Mouse (Mus musculus) Patski (cell line): ENCODE measurements at regions not wholly inside any gene's neighbourhood (a gene's known extent, or its start where the extent isn't known, plus 50 kb on each side); places are given as distances from the start of the nearest gene placed in this dataset.
A peak's percentile ranks its signal among the peaks of the same experiment; 100 is the strongest.

Experiments
- ATAC-seq: fragments of 100-300 bp; one replicate; pipeline ENCODE4 v1.8.0; 2021
- CTCF ChIA-PET: fragments of 350-600 bp; sonication (Branson Sonifier 250); formaldehyde crosslinking; loops from one replicate; lab custom pipeline; 2022; ENCODE audit warnings: inconsistent platforms; lab: Charles Lee
- POLR2A ChIA-PET: fragments of 350-600 bp; sonication (Branson Sonifier 250); formaldehyde crosslinking; loops from one replicate; lab custom pipeline; 2022; ENCODE audit warnings: antibody characterized with exemption, inconsistent platforms; lab: Charles Lee
- DNase-seq: peaks from one replicate; pipeline ENCODE4 v3.0.0-alpha.2; 2011; ENCODE audit warnings: low read depth, low spot score
- H3K27me3 ChIP-seq: fragments of 371-371 bp; one replicate; pipeline ENCODE4 v1.5.1; 2021
- CTCF ChIP-seq: fragments of 100-300 bp; IDR thresholded peaks from one replicate; pipeline ENCODE4 v1.5.1; 2021
- in situ Hi-C: fragments of 300-500 bp; cut with MboI; formaldehyde crosslinking; loops from 3 replicates; pipeline ENCODE4 v1.11.1; 2018; ENCODE audit warnings: low pct_unique_long_range_greater_than_20kb, mixed read lengths

DNA sequence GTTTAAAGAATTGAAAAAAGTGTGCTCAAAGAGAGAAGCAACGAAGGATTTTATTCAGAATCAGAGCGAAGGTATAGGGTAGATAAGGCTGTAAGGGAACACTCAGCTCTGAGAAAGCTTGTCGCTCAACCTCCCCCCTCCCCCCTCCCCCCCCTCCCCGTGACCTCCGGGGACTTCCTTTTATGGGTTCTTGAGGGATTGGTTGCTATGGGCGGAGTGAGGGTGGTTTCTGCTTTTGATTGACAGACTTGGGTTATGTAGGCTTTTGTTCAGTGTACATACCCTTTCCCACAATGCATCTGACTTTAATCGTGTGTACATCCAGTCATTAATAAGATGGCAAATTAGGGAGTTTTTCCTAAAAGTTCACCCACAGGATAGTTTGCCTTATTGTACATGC is 84.4 kb upstream of the Card11 start:
- no peak for TF ChIP-seq CTCF
- DNase-seq (no peak), ATAC-seq (no peak)
- ChIA-PET POLR2A (no interaction called here), CTCF (interaction anchor here (1.1 kb wide), 1 partner anchor 9 kb away, joined by 4 read pairs; no protein-coding TSS in a partner anchor)
- in situ Hi-C loops = no loop called here
- H3K27me3 ChIP-seq = peaks cover 3% of the 10 kb centered on the region

DNA sequence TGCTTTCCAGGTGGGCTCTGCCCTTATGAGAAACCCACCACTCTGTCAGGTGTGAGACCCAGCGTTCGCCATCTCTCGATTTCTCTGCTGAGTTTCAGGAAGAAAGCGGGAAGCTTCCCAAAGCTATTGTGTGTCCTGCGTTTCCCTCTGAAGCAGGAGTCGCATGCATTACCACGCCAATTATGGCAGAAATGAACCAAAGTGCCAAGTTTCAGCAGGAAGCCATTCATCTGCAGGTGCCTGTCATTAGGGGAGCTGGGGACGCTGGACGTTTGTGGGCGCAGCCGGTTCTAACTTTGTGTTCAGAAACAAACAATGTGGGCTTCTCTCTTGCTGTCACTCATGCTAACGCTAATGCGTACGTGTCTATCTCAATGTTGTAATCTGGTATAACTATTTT is 91.3 kb upstream of the Card11 start:
- DNase-seq (no peak), ATAC-seq (no peak)
- TF ChIP-seq CTCF = no peak
- H3K27me3 ChIP-seq = no peaks in the 10 kb centered on the region
- ChIA-PET POLR2A (no interaction called here), CTCF (no interaction called here)
- in situ Hi-C loops = no loop called here

DNA sequence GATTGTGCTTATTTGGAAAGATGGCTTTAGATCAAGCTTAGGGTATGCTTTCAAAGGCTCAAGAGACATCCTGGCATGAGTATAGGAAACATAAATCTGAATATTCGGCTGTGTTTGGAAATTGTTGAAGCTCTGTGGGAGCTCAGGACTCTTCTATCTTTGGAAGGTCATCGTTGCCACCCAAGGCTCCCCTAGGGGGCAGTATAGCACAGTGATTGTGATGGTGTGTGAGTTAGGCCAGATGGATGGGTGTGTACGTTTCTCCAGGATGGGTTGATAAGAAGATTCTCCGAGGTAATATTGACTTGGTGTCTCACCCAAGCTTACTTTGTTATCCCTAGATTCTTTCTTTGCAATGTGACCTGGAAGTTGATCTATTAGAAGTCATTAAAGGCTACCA is 93.3 kb upstream of the Card11 start:
- in situ Hi-C loops = no loop called here
- CTCF ChIA-PET = interaction anchor here (0.9 to 1.5 kb wide), 8 partner anchors 9 to 1226 kb away, joined by 3 to 5 read pairs (median 3); no protein-coding TSS in a partner anchor
- TF ChIP-seq CTCF = peak; percentile 90

DNA sequence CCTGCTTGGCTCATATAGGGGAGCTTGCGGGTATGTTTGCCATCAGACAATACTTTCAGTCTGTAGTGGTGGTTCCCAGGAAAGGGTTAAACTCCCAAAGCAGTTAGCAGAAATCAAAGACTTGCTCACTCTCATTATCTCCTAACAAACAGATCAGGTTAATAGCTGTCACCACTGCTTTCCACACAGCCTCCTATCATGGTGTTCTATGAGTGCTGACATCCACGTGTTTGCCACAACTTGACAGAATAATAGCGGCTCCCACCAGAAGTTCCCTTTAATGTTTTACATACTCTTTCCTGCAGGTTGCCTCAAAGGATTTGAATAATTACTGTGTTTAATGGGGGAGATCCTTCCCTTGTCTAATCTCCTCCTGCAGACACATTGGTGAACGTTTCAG is 97.5 kb upstream of the Card11 start:
- CTCF ChIA-PET = no interaction called here
- ATAC-seq (no peak), DNase-seq (no peak)
- no peak for TF ChIP-seq CTCF
- POLR2A ChIA-PET = no interaction called here
- in situ Hi-C loops = loop anchor here (5.0 kb wide), 1 partner anchor 1219 kb away; no protein-coding TSS in a partner anchor
- peaks cover 3% of the 10 kb centered on the region for H3K27me3 ChIP-seq

More for the DNA sequence above, 93.3 kb upstream of the Card11 start:
- POLR2A ChIA-PET = interaction anchor here (0.6 kb wide), 1 partner anchor 788 kb away, joined by 3 read pairs; no protein-coding TSS in a partner anchor
- DNase-seq = no peak
- H3K27me3 ChIP-seq = no peaks in the 10 kb centered on the region
- no peak for ATAC-seq

DNA sequence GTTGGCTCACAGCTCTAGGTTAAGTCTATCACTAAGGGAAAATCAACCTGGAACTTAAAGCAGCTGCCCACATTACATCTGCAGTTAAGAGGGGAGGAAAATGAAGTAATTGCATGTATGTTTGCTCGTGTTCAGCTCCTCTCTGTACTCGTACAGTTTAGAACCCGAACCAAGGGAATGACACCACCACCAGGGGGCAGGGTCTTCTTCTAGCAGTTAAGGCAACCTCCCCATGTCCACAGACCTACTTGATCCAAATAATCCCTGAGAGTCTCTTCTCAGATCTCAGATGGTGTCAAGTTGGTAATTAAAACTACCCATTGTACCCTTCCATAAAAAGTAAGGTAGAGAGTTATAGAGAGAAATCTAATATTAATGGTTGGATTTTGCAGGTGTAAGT is 111.3 kb upstream of the Card11 start:
- DNase-seq (no peak), ATAC-seq (no peak)
- peak; percentile 45 for TF ChIP-seq CTCF
- in situ Hi-C loops = no loop called here
- POLR2A ChIA-PET = no interaction called here
- H3K27me3 ChIP-seq = no peaks in the 10 kb centered on the region
- CTCF ChIA-PET = no interaction called here

DNA sequence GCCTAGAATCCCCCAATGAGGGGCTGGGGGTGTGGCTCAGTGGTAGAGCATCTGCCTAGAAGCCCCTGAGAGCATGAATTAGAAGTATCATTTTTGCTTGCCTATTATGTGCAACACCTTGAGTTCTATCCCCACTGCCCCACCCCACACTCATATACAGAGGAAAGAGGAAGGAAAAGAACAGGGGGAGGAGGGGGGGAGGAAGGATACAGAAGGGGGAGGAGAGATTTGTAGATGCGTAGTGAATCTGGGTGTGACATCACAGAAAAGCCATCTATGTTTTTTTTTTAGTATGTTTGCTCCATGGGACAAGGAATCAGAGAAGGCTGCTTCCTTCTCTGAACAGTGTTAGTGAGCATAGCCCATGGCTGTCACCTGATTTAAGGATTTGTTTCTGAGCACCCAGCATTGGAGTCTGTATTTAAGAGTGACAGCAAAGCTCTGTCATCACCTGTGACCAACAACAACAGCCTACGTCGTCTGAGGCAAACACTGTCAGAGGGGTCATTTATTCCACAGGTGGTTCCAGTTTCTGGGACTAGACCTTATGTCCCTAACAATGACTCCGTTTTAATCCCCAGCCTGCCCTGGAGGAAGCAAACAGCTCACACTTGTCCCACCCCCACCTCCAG is 115.0 kb upstream of the Card11 start:
- POLR2A ChIA-PET = interaction anchor here (0.6 kb wide), 1 partner anchor 988 kb away, joined by 5 read pairs; no protein-coding TSS in a partner anchor
- no peaks in the 10 kb centered on the region for H3K27me3 ChIP-seq
- DNase-seq (no peak), ATAC-seq (no peak)
- in situ Hi-C loops = no loop called here
- no peak for TF ChIP-seq CTCF
- CTCF ChIA-PET = no interaction called here

DNA sequence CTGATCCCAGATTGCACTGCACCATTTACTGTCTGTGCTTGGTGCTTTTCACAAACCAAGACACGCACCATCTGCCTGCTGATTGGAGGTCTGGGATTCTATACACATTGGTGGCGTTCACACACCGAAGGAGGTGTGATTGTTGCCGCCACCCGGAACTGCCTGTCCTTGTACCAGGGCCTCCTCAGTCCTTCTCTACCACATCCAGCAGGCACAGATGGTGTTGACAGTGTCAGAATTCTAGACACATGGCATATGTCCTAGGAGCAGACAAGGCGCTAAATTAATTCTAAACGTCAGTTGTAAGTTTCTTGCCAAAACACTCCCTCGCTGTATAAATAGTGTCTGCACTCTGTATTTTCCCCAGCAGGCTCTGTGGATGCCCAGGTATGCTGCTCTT is 115.6 kb upstream of the Card11 start:
- in situ Hi-C loops = no loop called here
- CTCF ChIA-PET = no interaction called here
- ATAC-seq (no peak), DNase-seq (no peak)
- TF ChIP-seq CTCF = no peak
- POLR2A ChIA-PET = no interaction called here
- no peaks in the 10 kb centered on the region for H3K27me3 ChIP-seq

DNA sequence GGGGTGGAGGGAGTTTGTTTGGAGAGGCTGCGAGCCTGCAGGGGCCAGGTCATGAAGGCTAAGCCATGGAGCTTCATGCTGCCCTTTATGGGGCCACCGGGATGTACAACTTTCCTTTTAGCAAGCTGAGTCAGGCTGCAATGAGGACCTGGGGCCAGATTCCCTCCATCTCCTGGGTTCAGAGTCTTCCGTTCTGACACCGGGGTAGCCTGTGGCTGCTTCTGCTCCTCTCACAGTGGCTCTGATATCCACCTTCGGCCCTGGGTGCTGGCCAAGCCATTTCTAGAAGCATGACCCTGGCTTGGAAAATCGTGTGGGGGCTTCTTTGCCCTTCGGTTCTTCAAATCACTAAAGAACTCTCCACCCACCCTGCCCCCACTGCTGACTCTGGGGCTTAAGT is 115.4 kb upstream of the Sdk1 start:
- in situ Hi-C loops = no loop called here
- H3K27me3 ChIP-seq = peaks cover 3% of the 10 kb centered on the region
- no peak for TF ChIP-seq CTCF
- CTCF ChIA-PET = no interaction called here
- POLR2A ChIA-PET = no interaction called here
- no peak for ATAC-seq
- no peak for DNase-seq

DNA sequence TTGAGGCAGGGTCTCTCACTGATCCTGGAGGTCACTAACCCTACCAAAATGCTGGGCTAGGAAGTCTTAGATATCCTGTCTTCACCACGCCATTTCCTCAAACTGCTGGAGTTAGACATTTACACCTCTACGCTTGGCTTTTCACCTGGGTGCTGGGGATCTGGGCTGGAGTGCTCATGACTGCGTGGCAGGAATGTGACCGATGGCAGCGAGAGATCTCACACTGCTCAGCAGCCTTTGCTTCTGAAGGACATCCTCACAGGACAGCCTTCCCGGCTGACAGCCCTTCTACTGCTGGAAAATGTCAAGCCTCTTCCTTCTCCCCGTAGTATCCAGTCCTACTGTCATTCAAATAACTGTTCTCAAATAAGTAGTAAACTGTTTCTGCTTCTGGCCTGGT is 114.8 kb upstream of the Sdk1 start:
- no peak for DNase-seq
- in situ Hi-C loops = no loop called here
- H3K27me3 ChIP-seq = peaks cover 3% of the 10 kb centered on the region
- no peak for ATAC-seq
- ChIA-PET CTCF (no interaction called here), POLR2A (no interaction called here)
- TF ChIP-seq CTCF = no peak

DNA sequence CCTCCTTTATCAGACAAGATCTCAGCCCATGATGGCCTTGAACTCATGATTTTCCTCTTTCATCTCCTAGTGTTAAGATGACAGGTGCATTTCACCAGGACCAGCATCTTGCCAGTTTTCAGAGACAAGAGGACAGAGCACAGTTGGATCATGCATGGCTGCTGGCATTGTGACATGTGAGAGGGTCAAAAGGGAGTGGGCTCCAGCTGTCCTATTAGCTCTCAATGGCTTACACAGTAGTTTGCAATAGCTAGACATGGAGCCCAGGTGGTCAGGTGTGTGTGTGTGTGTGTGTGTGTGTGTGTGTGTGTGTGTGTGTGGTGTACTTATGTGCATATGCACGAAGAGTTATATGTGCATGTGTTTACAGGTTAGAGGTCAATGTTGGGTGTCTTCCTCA is 110.3 kb upstream of the Sdk1 start:
- H3K27me3 ChIP-seq = peaks cover 3% of the 10 kb centered on the region
- POLR2A ChIA-PET = no interaction called here
- in situ Hi-C loops = no loop called here
- CTCF ChIA-PET = no interaction called here
- no peak for TF ChIP-seq CTCF
- no peak for ATAC-seq
- no peak for DNase-seq

DNA sequence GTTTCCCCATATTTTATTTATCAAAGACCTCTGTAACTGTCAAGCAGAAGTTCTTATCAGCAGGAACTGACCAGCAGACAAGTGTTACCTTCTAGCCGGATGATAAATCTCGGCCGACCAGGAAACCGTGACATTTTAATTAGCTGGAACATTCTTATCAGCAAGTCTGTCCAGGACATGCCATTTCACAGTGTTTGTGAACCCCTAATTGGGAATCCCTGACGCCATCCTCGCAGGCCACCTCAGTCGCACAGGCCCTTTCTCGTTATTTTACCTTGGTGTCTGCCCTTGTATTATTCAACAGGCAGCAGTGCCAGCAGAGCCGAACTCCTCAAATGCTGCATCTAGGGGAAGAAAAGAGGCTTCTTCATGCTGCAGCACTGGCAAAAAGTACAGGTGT is 109.4 kb upstream of the Sdk1 start:
- ATAC-seq (no peak), DNase-seq (no peak)
- peaks cover 3% of the 10 kb centered on the region for H3K27me3 ChIP-seq
- CTCF ChIA-PET = no interaction called here
- in situ Hi-C loops = no loop called here
- POLR2A ChIA-PET = no interaction called here
- TF ChIP-seq CTCF = no peak

DNA sequence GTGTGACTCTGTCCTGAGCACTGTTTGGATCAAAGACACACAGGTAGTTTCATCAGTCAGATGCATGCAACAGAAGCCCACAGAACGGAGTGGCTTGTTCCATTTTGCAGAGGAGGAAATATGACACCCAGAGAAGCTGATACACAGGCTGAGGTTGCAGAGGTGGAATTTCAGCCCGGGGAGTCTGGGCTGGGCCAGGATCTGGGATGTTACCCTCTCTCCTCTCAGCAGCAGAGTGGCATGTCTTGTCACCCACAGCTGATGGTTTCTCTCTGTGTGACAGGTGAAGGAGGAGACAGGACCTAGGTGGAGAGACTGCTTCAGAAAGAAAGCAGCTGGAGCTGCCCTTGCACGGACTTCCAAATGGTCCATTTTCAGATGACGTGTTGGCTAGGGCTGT is 105.1 kb upstream of the Sdk1 start:
- ChIA-PET CTCF (no interaction called here), POLR2A (no interaction called here)
- TF ChIP-seq CTCF = no peak
- no peak for DNase-seq
- no peak for ATAC-seq
- H3K27me3 ChIP-seq = peaks cover 6% of the 10 kb centered on the region
- in situ Hi-C loops = no loop called here
